Mouse (Mus musculus): ENCODE measurements around the gene Atp5f1. TPM values are rescaled to one million over a fixed set of nuclear protein-coding genes. Genes with fewer than 3 reads are reported as not detected.
"Not testable (repeated sequence)": the region's sequence is repeated elsewhere in the genome, so short reads cannot be mapped to it uniquely, and the experiment has no call there.

Atp5f1 gene
- 528 and 564 TPM in 2 replicates for polyA plus RNA-seq (2015; fragmentation: Nextera tagmentation; extraction: Ambion mirVana)

GRCm38 (mm10) chr3:105959999-105960398 is at the start of gene Atp5f1:
TSS of gene Atp5f1 (minus strand) at chr3:105960099.
- H3K36me3 ChIP-seq (ENCODE audit: poor library complexity, severe bottlenecking), result peaks cover 49% of the 10 kb centered on the region
- H3K27me3 ChIP-seq, result no peaks in the 10 kb centered on the region
- no peaks in the 10 kb centered on the region for H3K9me3 ChIP-seq (replicated peaks)
- peaks cover 31% of the 10 kb centered on the region for H3K4me1 ChIP-seq
- H3K4me2 ChIP-seq, result peak within 1 kb of the TSS; percentile 86
- peak within 1 kb of the TSS; percentile 87 for H3K27ac ChIP-seq
- peak within 1 kb of the TSS; percentile 91 for H3K4me3 ChIP-seq
- ATAC-seq, result no peak
- H3K9ac ChIP-seq, result peak within 1 kb of the TSS; percentile 95
- WGBS, result 5% methylated on average over 6 of the region's 6 CpGs

GRCm38 (mm10) chr3:106003360-106003759 is 43.5 kb upstream of the Atp5f1 start:
- H3K4me1 ChIP-seq, result peaks cover 11% of the 10 kb centered on the region
- not testable (repeated sequence) for H3K9ac ChIP-seq; H3K4me2 ChIP-seq; H3K36me3 ChIP-seq (ENCODE audit: poor library complexity, severe bottlenecking); H3K27ac ChIP-seq; H3K9me3 ChIP-seq (replicated peaks); H3K27me3 ChIP-seq; ATAC-seq; H3K4me3 ChIP-seq
- WGBS, result 82% methylated on average over 10 of the region's 10 CpGs

DNA sequence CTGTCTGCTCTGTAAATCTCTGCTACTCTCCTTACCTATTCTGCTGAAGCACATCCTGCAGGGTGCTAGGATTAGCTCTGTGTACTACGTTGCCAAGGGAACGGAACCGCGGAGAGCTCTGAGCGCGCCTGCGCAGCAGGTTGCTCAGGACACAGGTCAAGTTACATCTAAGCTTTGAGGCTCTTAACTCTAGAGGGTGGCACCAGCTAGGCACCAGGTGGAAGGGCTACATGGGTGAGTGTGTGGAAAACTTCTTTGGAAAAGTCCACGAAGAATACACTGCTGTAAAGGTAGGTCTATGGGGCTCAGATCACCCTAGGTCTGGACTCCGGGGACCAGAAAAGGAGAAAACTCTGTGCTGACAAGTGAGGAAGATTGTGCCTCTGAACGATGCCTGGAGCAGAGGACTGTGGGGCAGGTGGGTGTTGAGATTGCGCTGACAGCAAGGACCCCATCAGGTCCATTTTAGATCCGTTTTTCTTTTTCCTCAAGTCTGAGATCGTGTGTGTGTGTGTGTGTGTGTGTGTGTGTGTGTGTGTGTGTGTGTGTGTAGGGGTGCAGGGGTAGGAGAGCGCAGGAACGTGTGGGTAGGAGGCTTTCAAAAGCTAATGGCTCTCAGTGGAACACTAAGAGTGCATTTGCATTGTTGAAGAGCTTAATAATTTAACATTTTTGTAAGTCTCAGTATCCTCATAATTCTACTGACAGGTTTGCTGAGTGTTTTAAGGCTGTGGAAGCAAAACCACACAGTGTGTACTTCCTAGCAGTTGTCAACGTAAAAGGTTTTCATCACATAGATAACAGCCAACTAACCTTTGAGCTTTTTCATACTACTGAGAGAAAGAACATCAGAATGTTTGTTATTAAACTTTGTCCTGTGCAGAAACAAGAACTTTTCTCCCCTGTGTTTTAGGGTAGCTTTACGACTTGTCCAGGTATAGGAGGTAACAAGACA is 41.8 kb upstream of the Atp5f1 start:
- H3K4me3 ChIP-seq, result peak overlapping the region; percentile 21
- H3K4me1 ChIP-seq, result peaks cover 11% of the 10 kb centered on the region
- no peaks in the 10 kb centered on the region for H3K9me3 ChIP-seq (replicated peaks)
- 0 out of 2 replicates have a peak overlapping the region, but pooled peaks have one; percentile 31 for H3K9ac ChIP-seq
- WGBS, result 16% methylated on average over 17 of the region's 17 CpGs
- peak; percentile 96 for ATAC-seq
- H3K27ac ChIP-seq, result no peak overlapping the region
- H3K36me3 ChIP-seq (ENCODE audit: poor library complexity, severe bottlenecking), result no peaks in the 10 kb centered on the region
- H3K4me2 ChIP-seq, result peak overlapping the region; percentile 60
- H3K27me3 ChIP-seq, result no peaks in the 10 kb centered on the region

- H3K4me1 ChIP-seq, result peaks cover 11% of the 10 kb centered on the region
- H3K27me3 ChIP-seq, result no peaks in the 10 kb centered on the region
- no peaks in the 10 kb centered on the region for H3K36me3 ChIP-seq (ENCODE audit: poor library complexity, severe bottlenecking)
- H3K4me3 ChIP-seq, result peak overlapping the region; percentile 21
- no peak overlapping the region for H3K27ac ChIP-seq
- H3K4me2 ChIP-seq, result peak overlapping the region; percentile 60
- H3K9ac ChIP-seq, result 0 out of 2 replicates have a peak overlapping the region, but pooled peaks have one; percentile 31
- H3K9me3 ChIP-seq (replicated peaks), result no peaks in the 10 kb centered on the region
- 20% methylated on average over 11 of the region's 11 CpGs for WGBS
- peak; percentile 35 for ATAC-seq
Observed at GRCm38 (mm10) chr3:106000707-106001375, 40.9 kb upstream of the Atp5f1 start.

- Histone ChIP-seq H3K27me3 (no peaks in the 10 kb centered on the region), H3K4me2 (no peak overlapping the region), H3K27ac (no peak overlapping the region), H3K36me3 (ENCODE audit: poor library complexity, severe bottlenecking) (no peaks in the 10 kb centered on the region), H3K4me3 (no peak overlapping the region), H3K9me3 (replicated peaks) (no peaks in the 10 kb centered on the region), H3K4me1 (no peaks in the 10 kb centered on the region), H3K9ac (no peak overlapping the region)
- ATAC-seq, result no peak
- WGBS, result 83% methylated on average over 2 of the region's 2 CpGs
Observed at GRCm38 (mm10) chr3:105994730-105995129, 34.8 kb upstream of the Atp5f1 start.

DNA sequence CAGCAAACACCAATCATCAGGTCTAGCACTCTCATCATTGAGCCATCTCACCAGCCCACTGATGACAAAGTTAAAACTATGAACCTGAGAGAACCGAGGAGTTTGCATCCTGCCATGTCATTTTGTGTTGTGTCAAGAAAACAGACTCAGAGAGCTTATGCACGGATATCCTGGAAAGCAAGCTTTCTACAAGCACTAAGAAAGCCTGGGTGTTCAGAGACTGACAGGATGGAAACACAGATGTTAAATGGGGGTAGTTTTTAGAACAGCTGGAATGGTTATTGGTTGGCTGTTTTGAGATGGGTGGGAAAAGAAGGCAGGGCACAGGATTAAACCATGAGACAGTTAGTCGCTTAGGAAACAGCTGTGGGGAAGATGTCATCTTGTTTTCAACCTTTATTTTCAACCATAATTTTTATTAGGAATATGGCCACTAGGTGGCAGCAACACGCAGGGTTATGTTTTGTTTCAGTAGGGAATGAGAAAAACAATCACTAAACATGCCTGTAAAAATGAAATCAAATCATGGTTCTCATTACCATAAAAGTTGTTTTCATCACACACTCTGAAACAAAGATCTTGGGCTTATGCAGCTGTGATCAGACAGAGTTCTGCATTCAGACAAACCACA is 31.9 kb upstream of the Atp5f1 start:
- H3K27ac ChIP-seq, result no peak overlapping the region
- H3K36me3 ChIP-seq (ENCODE audit: poor library complexity, severe bottlenecking), result no peaks in the 10 kb centered on the region
- peak; percentile 63 for ATAC-seq
- 31% methylated on average over 4 of the region's 4 CpGs for WGBS
- no peaks in the 10 kb centered on the region for H3K4me1 ChIP-seq
- no peaks in the 10 kb centered on the region for H3K9me3 ChIP-seq (replicated peaks)
- H3K27me3 ChIP-seq, result no peaks in the 10 kb centered on the region
- H3K9ac ChIP-seq, result no peak overlapping the region
- no peak overlapping the region for H3K4me2 ChIP-seq
- no peak overlapping the region for H3K4me3 ChIP-seq

GRCm38 (mm10) chr3:105989611-105990010 is 29.7 kb upstream of the Atp5f1 start:
- H3K4me1 ChIP-seq, ATAC-seq: not testable (repeated sequence)
- WGBS, result 34% methylated on average over 5 of the region's 5 CpGs

DNA sequence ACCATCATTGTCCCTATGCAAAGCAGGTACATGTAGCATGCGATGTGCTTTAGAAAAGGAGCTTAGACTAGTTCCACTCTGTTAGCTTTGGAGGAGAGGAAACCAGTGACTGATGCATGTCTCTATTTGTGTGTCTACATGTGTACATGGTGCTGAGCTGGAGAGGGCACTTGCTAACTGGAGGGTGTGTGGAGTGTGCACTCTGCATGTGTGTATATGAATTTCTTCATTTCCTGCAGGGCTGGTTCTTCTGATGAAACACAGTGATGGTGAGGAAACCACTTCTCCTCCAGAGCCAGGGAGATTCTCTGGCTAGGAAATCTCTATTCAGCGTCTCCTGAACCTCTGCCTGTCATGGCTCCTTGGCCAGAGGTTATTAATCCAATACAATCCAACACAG is 14.3 kb upstream of the Atp5f1 start:
- Histone ChIP-seq H3K4me3 (no peak overlapping the region), H3K9ac (no peak overlapping the region), H3K36me3 (ENCODE audit: poor library complexity, severe bottlenecking) (peaks cover 16% of the 10 kb centered on the region), H3K27me3 (no peaks in the 10 kb centered on the region), H3K27ac (no peak overlapping the region), H3K9me3 (replicated peaks) (no peaks in the 10 kb centered on the region), H3K4me1 (no peaks in the 10 kb centered on the region), H3K4me2 (no peak overlapping the region)
- ATAC-seq, result no peak
- WGBS, result 92% methylated on average over 2 of the region's 2 CpGs

More at GRCm38 (mm10) chr3:105989611-105990010, 29.7 kb upstream of the Atp5f1 start:
- not testable (repeated sequence) for H3K4me2 ChIP-seq; H3K9me3 ChIP-seq (replicated peaks); H3K27me3 ChIP-seq; H3K27ac ChIP-seq; H3K4me3 ChIP-seq; H3K9ac ChIP-seq; H3K36me3 ChIP-seq (ENCODE audit: poor library complexity, severe bottlenecking)

- WGBS, result 81% methylated on average over 3 of the region's 3 CpGs
- Histone ChIP-seq H3K4me2 (no peak within 1 kb of the TSS), H3K4me3 (no peak within 1 kb of the TSS), H3K9ac (no peak within 1 kb of the TSS), H3K4me1 (no peaks in the 10 kb centered on the region), H3K9me3 (replicated peaks) (no peaks in the 10 kb centered on the region), H3K27ac (no peak within 1 kb of the TSS), H3K36me3 (ENCODE audit: poor library complexity, severe bottlenecking) (peaks cover 23% of the 10 kb centered on the region), H3K27me3 (no peaks in the 10 kb centered on the region)
- no peak for ATAC-seq
Observed at GRCm38 (mm10) chr3:105973411-105973810, 13.5 kb upstream of the Atp5f1 start, which contains the start of gene Ovgp1. TSS of gene Ovgp1 (plus strand) at chr3:105973711.

GRCm38 (mm10) chr3:105971831-105972446 is 12.0 kb upstream of the Atp5f1 start:
- no peak overlapping the region for H3K27ac ChIP-seq
- H3K9me3 ChIP-seq (replicated peaks), result no peaks in the 10 kb centered on the region
- no peak overlapping the region for H3K9ac ChIP-seq
- peaks cover 38% of the 10 kb centered on the region for H3K36me3 ChIP-seq (ENCODE audit: poor library complexity, severe bottlenecking)
- H3K4me1 ChIP-seq, result no peaks in the 10 kb centered on the region
- WGBS, result 79% methylated on average over 5 of the region's 5 CpGs
- no peaks in the 10 kb centered on the region for H3K27me3 ChIP-seq
- no peak overlapping the region for H3K4me3 ChIP-seq
- 0 out of 2 replicates have a peak, but pooled peaks have one; percentile 4 for ATAC-seq
- no peak overlapping the region for H3K4me2 ChIP-seq

- no peak for ATAC-seq
- Histone ChIP-seq H3K9me3 (replicated peaks) (no peaks in the 10 kb centered on the region), H3K4me3 (peak overlapping the region; percentile 91), H3K27ac (no peak overlapping the region), H3K36me3 (ENCODE audit: poor library complexity, severe bottlenecking) (peaks cover 54% of the 10 kb centered on the region), H3K9ac (no peak overlapping the region), H3K27me3 (no peaks in the 10 kb centered on the region), H3K4me1 (peaks cover 31% of the 10 kb centered on the region), H3K4me2 (peak overlapping the region; percentile 86)
- WGBS, result 100% methylated on average over 2 of the region's 2 CpGs
Observed at GRCm38 (mm10) chr3:105960700-105961099, 801 bp upstream of the Atp5f1 start.

All from forebrain, embryonic 13.5 days (tissue).